Mouse (Mus musculus): Measurements from ENCODE around the gene Rasgrp3.

DNA sequence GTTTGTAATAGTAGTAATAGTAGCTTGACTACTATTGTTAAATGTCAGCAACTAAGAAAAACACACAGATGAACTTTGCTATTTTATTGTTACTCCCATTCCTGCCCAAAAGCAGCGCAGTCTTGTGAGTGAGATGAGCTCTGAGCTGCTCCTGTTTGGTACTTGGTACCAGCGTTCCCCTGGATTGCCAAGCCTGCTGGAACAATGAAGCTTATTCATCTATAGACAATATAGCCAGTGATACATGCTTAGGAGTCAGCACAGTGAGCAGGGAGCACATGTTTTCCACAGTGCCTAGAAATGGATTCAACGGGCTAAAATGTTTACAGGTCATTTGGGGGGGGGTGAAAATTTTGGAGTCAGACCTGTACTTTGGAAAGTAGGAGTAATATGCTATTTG lies 50.5 kb downstream of the Rasgrp3 start:
- TF ChIP-seq CTCF (IDR thresholded peaks at IDR 0.05; ENCODE audit: low read depth) (no peak), EP300 (optimal IDR thresholded peaks at IDR 0.05) (no peak)
